Mouse (Mus musculus) spleen, adult 2 months (tissue): ENCODE results near the gene E130308A19Rik. TPM values are rescaled to one million over a fixed set of nuclear protein-coding genes. Genes with fewer than 3 reads are reported as not detected.

Experiments
- DNase-seq, 2 experiments: peaks; one replicate each; pipeline versions ENCODE4 v3.0.0 to v3.0.0-alpha.2; 2012 to 2021; ENCODE audit warnings: low spot score in 2 of 2, low read depth in 1 of 2
- H3K27ac ChIP-seq: fragments of 200-500 bp; 2 replicates; pipeline ENCODE4 v1.5.1; 2012; ENCODE audit warnings: low read length, inconsistent platforms; ENCODE audit not compliant: insufficient read depth
- H3K27me3 ChIP-seq: fragments of 200-500 bp; 2 replicates; pipeline ENCODE4 v1.6.1; 2012; ENCODE audit warnings: mild to moderate bottlenecking, moderate library complexity, low read length, inconsistent platforms; ENCODE audit not compliant: control insufficient read depth, insufficient read depth
- H3K36me3 ChIP-seq: fragments of 200-500 bp; 2 replicates; pipeline ENCODE4 v1.6.1; 2012; ENCODE audit warnings: mild to moderate bottlenecking, low read length, inconsistent platforms; ENCODE audit not compliant: control insufficient read depth, insufficient read depth
- H3K4me1 ChIP-seq: fragments of 200-500 bp; 2 replicates; pipeline ENCODE4 v1.6.1; 2011; ENCODE audit warnings: inconsistent platforms; ENCODE audit not compliant: control insufficient read depth, insufficient read depth, insufficient read length
- H3K4me3 ChIP-seq: fragments of 200-500 bp; 2 replicates; pipeline ENCODE4 v1.5.1; 2011; ENCODE audit warnings: mild to moderate bottlenecking, inconsistent platforms; ENCODE audit not compliant: insufficient read depth, insufficient read length; ENCODE audit errors: extremely low read depth
- CTCF ChIP-seq: fragments of 200-500 bp; IDR thresholded peaks from 2 replicates; pipeline ENCODE4 v1.5.1; 2011; ENCODE audit warnings: mild to moderate bottlenecking, inconsistent platforms; ENCODE audit not compliant: insufficient read depth, insufficient read length, insufficient replicate concordance; ENCODE audit errors: extremely low read depth
- POLR2A ChIP-seq: fragments of 200-500 bp; IDR thresholded peaks from 2 replicates; pipeline ENCODE4 v1.6.1; 2011; ENCODE audit warnings: low read depth, low read length, inconsistent platforms
- WGBS: fragments of 180-500 bp; shearing (Covaris S2); methylation state at CpG from one replicate; pipeline ENCODE4 v1.1.7; 2018; 5-methylcytosine and 5-hydroxymethylcytosine counted together
- polyA plus RNA-seq: library from polyadenylated mRNA; depleted of rRNA; stranded (reverse); fragments of >200 nt; gene quantifications from 2 replicates; pipeline ENCODE4 v1.2.3, GENCODE M21; 2012

E130308A19Rik gene
- polyA plus RNA-seq, 1 experiment: 5.4 TPM

DNA sequence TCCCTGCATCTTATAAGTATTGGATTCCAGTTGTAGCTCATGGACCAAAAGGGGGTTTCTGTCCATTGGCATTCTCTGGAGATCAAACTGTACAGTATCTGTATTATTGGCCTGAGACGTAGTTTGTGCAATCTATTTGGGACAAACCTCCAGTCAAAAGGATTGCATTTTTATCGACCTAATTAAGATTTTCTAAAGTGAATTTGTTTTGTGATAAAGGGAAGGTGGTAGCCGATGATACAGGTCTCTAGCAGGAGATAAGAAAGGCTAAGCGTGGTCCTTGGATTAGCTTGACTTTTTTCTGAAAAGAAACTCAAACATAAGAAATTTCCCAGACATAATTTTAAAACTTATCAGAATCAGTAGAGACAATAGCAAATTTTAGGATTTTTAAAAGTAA is 99.6 kb downstream of the E130308A19Rik start:
- no peak overlapping the region for H3K4me3 ChIP-seq
- WGBS: 87% methylated on average over 4 of the region's 4 CpGs
- no peaks in the 10 kb centered on the region for H3K27me3 ChIP-seq
- no peak for DNase-seq
- peaks cover 3% of the 10 kb centered on the region; the same call in 1 of the 2 replicates for H3K4me1 ChIP-seq
- no peaks in the 10 kb centered on the region for H3K36me3 ChIP-seq
- H3K27ac ChIP-seq: no peak overlapping the region
- TF ChIP-seq CTCF: no peak
- no peak for TF ChIP-seq POLR2A

- WGBS: 48% methylated on average over 12 of the region's 12 CpGs
- Histone ChIP-seq H3K27me3 (no peaks in the 10 kb centered on the region), H3K4me3 (no peak overlapping the region), H3K27ac (peak overlapping the region; percentile 84), H3K36me3 (no peaks in the 10 kb centered on the region), H3K4me1 (peaks cover 3% of the 10 kb centered on the region; the same call in 1 of the 2 replicates)
- peak; percentile 55 to 64 for DNase-seq
- no peak for TF ChIP-seq CTCF
- TF ChIP-seq POLR2A: no peak
Measured at GRCm38 (mm10) chr4:59726501-59726900, 100.5 kb downstream of the E130308A19Rik start.

DNA sequence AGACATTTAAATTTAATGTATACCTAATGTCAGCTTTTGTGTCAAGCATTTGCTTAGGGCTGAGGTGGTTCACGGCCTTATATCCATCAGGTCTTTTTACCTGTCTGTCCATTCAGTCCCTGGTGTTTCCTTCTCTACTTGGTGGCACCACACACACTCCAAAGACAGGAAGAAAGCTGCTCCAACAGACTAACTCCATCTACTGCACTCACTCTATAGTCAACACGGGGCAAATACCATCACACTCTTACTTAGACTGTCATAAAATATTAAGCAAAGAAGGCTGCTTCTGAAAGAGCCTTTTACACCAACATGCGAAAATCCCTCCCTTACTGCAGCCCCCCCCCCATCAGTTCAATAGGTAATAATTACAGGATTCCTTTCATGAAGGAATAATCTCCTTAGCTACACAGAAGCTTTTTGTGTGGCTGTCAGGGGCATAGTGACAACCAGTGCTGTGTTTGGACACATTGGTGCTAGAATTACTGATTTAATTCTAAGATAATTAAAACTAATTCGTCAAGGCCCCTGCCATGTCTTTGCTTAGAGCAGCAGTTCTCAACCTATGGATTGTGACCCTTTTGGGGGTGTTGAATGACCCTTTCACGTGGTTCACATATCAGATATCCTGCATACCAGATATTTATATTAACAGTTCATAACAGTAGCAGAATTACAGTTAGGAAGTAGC is 101.3 kb downstream of the E130308A19Rik start:
- peak overlapping the region; percentile 78 for H3K27ac ChIP-seq
- no peaks in the 10 kb centered on the region for H3K36me3 ChIP-seq
- peaks cover 3% of the 10 kb centered on the region; the same call in 1 of the 2 replicates for H3K4me1 ChIP-seq
- DNase-seq: no peak
- TF ChIP-seq CTCF: no peak
- no peak for TF ChIP-seq POLR2A
- H3K4me3 ChIP-seq: no peak overlapping the region
- no peaks in the 10 kb centered on the region for H3K27me3 ChIP-seq
- 59% methylated on average over 5 of the region's 5 CpGs for whole genome bisulfite sequencing

DNA sequence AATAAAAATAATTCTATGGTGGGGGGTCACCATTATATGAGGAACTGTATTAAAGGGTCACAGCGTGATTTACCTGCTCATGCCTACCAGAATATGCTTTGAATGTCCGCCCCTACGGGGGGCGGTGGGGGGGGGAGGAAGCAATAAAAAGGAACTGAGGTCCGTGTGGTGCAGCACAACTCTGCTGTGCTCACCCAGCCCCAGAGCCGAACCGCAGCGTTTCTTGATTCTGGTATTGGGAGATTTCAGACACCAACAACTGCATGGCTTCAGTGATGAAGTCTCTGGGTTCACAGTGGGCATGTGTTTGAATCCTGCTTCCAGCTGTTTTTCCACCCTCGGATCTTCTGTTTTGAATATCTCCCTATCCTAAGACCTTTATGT is 101.9 kb downstream of the E130308A19Rik start:
- 22% methylated on average over 9 of the region's 9 CpGs for WGBS

DNA sequence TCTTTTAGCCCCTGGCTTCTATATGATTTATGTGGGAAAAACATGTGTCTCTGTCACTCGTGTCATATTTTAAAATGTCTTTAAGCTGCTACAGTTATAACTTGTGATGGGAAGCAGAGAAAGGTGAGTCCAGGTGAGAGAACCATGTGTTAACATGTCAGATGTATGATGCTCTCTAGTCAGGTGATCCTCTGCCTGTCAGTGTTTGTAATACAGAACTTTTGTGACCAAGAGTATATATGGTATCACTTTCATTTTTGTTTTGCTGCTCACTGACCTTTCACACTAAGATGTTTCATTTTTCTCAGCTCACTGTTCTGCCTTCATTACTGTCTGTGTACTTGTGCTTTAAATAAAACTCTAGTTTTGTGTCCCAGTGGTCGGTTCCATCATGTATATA is 102.8 kb downstream of the E130308A19Rik start:
- TF ChIP-seq CTCF (no peak), POLR2A (no peak)

More for the DNA sequence above, 101.9 kb downstream of the E130308A19Rik start:
- Histone ChIP-seq H3K27me3 (no peaks in the 10 kb centered on the region), H3K27ac (peak overlapping the region; percentile 78; the same call in 1 of the 2 replicates), H3K36me3 (no peaks in the 10 kb centered on the region), H3K4me1 (peaks cover 3% of the 10 kb centered on the region; the same call in 1 of the 2 replicates), H3K4me3 (no peak overlapping the region; the same call in 1 of the 2 replicates)
- peak in 1 of 2 experiments; percentile 58 for DNase-seq
- peak; percentile 38; the same call in 1 of the 2 replicates for TF ChIP-seq POLR2A
- TF ChIP-seq CTCF: no peak

GRCm38 (mm10) chr4:59731544-59731943 is 105.5 kb downstream of the E130308A19Rik start:
- no peak for TF ChIP-seq CTCF
- no peak for TF ChIP-seq POLR2A
- Histone ChIP-seq H3K4me3 (no peak overlapping the region), H3K27ac (no peak overlapping the region), H3K4me1 (peaks cover 3% of the 10 kb centered on the region; the same call in 1 of the 2 replicates), H3K27me3 (no peaks in the 10 kb centered on the region), H3K36me3 (no peaks in the 10 kb centered on the region)
- DNase-seq: no peak
- whole genome bisulfite sequencing: 84% methylated on average over 7 of the region's 7 CpGs

More for the DNA sequence above, 102.8 kb downstream of the E130308A19Rik start:
- Histone ChIP-seq H3K4me1 (peaks cover 3% of the 10 kb centered on the region; the same call in 1 of the 2 replicates), H3K36me3 (no peaks in the 10 kb centered on the region), H3K27me3 (no peaks in the 10 kb centered on the region), H3K27ac (no peak overlapping the region; the same call in 1 of the 2 replicates), H3K4me3 (no peak overlapping the region)
- WGBS: 39% methylated on average over 2 of the region's 2 CpGs
- DNase-seq: peak in 1 of 2 experiments; percentile 28

- H3K27ac ChIP-seq: no peak overlapping the region
- 96% methylated on average over 4 of the region's 4 CpGs for WGBS
- no peaks in the 10 kb centered on the region for H3K36me3 ChIP-seq
- H3K27me3 ChIP-seq: no peaks in the 10 kb centered on the region
- TF ChIP-seq CTCF (peak; percentile 11; the same call in 1 of the 2 replicates), POLR2A (no peak)
- no peak overlapping the region for H3K4me3 ChIP-seq
- no peak for DNase-seq
- H3K4me1 ChIP-seq: peaks cover 2% of the 10 kb centered on the region; the same call in 1 of the 2 replicates
Measured at GRCm38 (mm10) chr4:59739321-59739720, 113.3 kb downstream of the E130308A19Rik start.
